Mouse (Mus musculus) Patski (cell line): ENCODE data around the gene Klc3. TPM values are rescaled to one million over a fixed set of nuclear protein-coding genes. Genes with fewer than 3 reads are reported as not detected.
A peak's percentile ranks its signal among the peaks of the same experiment; 100 is the strongest.

Experiments used
- ATAC-seq: fragments of 100-300 bp; one replicate; pipeline ENCODE4 v1.8.0; 2021
- CTCF ChIA-PET: fragments of 350-600 bp; sonication (Branson Sonifier 250); formaldehyde crosslinking; loops from one replicate; lab custom pipeline; 2022; ENCODE audit warnings: inconsistent platforms; lab: Charles Lee
- POLR2A ChIA-PET: fragments of 350-600 bp; sonication (Branson Sonifier 250); formaldehyde crosslinking; loops from one replicate; lab custom pipeline; 2022; ENCODE audit warnings: antibody characterized with exemption, inconsistent platforms; lab: Charles Lee
- DNase-seq: peaks from one replicate; pipeline ENCODE4 v3.0.0-alpha.2; 2011; ENCODE audit warnings: low read depth, low spot score
- H3K27me3 ChIP-seq: fragments of 371-371 bp; one replicate; pipeline ENCODE4 v1.5.1; 2021
- CTCF ChIP-seq: fragments of 100-300 bp; IDR thresholded peaks from one replicate; pipeline ENCODE4 v1.5.1; 2021
- in situ Hi-C: fragments of 300-500 bp; cut with MboI; formaldehyde crosslinking; loops from 3 replicates; pipeline ENCODE4 v1.11.1; 2018; ENCODE audit warnings: low pct_unique_long_range_greater_than_20kb, mixed read lengths
- polyA plus RNA-seq: library from polyadenylated mRNA; unstranded; gene quantifications from one replicate; pipeline ENCODE4 v1.2.3, GENCODE M21; 2021

Gene Klc3
- polyA plus RNA-seq, 1 experiment from 2014 or later, result 44.0 TPM

DNA sequence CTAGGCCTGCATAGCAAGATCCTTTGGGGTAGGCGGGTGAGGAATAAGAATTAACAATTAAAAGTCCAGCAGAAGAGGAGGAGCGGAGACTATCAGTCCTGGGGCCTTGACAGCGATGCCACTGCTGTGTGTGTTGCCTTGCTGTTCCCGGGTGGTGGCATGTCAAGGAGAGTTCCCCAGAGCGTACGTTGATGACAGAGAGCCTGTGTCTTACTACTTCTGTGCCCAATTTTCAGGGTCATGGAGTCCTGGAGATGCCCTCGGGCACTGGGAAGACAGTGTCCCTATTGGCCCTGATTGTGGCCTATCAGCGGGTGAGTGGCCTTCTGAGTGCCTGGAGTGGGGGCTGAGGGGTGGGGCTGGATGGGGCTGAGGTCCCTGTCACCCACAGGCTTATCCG is 20.2 kb downstream of the Klc3 start:
- in situ Hi-C loops, result no loop called here
- DNase-seq, result no peak
- H3K27me3 ChIP-seq, result no peaks in the 10 kb centered on the region
- no peak for ATAC-seq
- ChIA-PET CTCF (no interaction called here), POLR2A (no interaction called here)
- TF ChIP-seq CTCF, result no peak

DNA sequence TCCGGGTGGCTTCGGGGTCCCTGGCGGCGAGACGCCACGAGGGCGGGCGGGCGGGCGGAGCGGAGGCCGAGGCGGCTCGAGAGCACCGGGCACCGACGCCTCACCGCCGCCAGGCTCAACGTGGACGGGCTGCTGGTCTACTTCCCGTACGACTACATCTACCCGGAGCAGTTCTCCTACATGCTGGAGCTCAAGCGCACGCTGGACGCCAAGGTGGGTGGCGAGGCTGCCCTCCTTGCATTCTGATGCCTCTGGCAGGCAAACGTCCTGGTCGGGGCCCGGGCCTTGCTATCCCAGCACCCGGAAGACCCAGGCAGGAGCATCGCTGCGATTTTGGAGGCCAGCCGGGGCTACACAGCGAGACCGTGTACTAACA is 21.8 kb downstream of the Klc3 start:
- no peak for DNase-seq
- no peak for TF ChIP-seq CTCF
- ChIA-PET POLR2A (no interaction called here), CTCF (no interaction called here)
- H3K27me3 ChIP-seq, result no peaks in the 10 kb centered on the region
- in situ Hi-C loops, result no loop called here
- peak; percentile 40 for ATAC-seq

DNA sequence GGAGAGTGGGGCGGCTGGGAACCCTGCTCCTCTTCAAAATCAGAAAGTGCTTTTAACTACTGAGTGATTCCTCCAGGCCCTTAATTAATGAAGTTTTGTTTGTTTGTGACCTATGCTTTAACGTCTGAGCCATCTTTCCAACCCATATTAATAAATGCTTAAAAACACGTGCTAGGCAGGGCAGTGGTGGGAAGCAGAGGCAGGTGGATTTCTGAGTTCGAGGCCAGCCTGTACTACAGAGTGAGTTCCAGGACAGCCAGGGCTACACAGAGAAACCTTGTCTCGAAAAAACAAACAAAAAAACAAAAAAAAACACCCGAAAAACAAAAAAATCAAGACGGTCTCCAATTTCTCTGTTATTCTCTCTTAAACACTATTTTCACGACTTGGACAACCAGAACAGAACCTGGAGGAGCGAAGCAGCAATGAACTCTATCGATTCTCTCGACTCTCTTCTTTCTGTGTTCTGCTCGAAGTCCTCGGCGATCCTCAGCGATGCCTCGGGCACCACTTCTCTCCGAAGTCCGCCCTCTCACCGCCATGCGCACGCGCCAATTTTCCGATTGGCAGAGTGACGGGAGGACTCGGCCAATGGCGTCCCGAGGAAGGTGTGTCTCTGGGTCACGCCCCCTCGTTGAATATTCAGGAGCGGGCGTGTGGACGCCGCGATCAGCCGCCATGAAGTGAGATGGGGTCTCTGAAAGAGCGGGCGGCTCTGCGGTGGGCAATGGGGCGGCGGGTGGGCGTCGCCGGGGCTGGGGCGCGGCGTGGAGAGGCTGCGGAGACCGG is 22.3 kb downstream of the Klc3 start, which contains the start of gene Ercc2:
Ercc2 (plus strand) TSS at position 634 of the 789 bp plus-strand sequence.
- POLR2A ChIA-PET, result no interaction called here

DNA sequence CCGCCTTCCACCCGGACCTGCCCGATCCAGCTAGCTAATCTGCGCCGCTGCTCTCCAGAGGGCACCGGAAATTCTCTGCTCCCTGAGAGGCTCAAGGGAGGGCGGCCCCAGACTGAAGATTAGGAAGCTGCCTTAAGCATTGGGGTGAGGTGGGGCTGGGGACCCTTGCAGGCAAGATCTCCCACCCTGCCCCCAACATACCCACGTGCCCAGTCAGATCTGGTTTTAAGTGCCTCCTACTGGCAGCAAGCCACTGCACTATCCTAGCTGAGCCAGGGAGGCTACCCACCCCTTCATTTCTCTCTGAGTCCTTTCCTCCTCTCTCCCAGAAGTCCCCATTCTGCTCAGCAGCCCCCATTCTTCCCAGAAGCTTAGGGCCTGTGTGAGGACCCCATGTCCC is 25.9 kb downstream of the Klc3 start:
- ChIA-PET POLR2A (interaction anchor here (0.8 kb wide), 1 partner anchor 18 kb away, joined by 3 read pairs; no protein-coding TSS in a partner anchor), CTCF (interaction anchor here (5.0 kb wide), 1 partner anchor 16 kb away, joined by 38 read pairs; the partner anchor contains the start of genes Cd3eap and Ppp1r13l)
- H3K27me3 ChIP-seq, result no peaks in the 10 kb centered on the region
- DNase-seq (no peak), ATAC-seq (no peak)
- no peak for TF ChIP-seq CTCF
- in situ Hi-C loops, result no loop called here

More for the DNA sequence above, 22.3 kb downstream of the Klc3 start, which contains the start of gene Ercc2:
- ATAC-seq, result peak; percentile 87
- CTCF ChIA-PET, result interaction anchor here (0.8 kb wide), 1 partner anchor 18 kb away, joined by 6 read pairs; no protein-coding TSS in a partner anchor
- in situ Hi-C loops, result no loop called here
- no peak for TF ChIP-seq CTCF
- DNase-seq, result peak; percentile 86
- H3K27me3 ChIP-seq, result no peaks in the 10 kb centered on the region

DNA sequence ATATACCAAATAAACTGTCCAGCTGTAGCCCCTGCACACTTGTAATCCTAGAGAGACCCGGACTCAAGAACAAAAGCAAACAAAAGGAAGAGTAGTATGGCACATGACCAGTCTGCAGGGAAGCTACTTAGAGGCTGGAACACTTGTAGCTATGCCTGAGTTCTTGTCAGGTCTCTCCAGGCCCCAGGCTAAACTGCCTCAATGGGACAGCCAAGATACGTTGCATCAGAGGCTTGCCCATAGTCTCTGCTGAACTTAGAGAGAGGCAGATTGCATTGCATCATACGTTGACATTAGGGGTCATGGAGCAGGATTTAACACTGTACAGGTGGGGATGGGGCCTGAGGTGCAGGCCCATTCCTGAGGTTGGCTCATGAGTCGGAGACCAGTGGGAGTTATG is 27.9 kb downstream of the Klc3 start:
- CTCF ChIA-PET, result interaction anchor here (5.0 kb wide), 1 partner anchor 14 kb away, joined by 38 read pairs; the partner anchor contains the start of genes Cd3eap and Ppp1r13l
- in situ Hi-C loops, result no loop called here
- no peak for TF ChIP-seq CTCF
- ATAC-seq (no peak), DNase-seq (no peak)
- POLR2A ChIA-PET, result no interaction called here
- H3K27me3 ChIP-seq, result no peaks in the 10 kb centered on the region

DNA sequence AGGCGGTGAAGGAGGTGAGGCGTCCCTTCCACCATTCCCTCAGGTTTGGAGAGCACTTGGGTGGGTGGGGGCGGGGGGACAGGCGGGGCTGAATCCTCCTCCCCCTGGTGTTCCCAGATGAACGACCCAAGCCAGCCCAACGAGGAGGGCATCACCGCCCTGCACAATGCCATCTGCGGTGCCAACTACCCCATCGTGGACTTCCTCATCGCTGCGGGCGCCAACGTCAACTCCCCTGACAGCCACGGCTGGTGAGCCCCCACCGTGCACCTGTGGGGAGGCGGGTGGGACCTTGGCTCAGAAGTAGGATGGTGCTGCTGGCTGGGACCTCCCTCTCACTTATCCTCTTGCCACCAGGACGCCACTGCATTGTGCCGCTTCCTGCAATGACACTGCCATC is 28.5 kb downstream of the Klc3 start:
- ATAC-seq (no peak), DNase-seq (no peak)
- ChIA-PET CTCF (interaction anchor here (1.1 to 5.0 kb wide), 2 partner anchors 13 to 14 kb away, joined by 3 to 38 read pairs; partner anchors contain the start of genes Cd3eap and Ppp1r13l), POLR2A (no interaction called here)
- TF ChIP-seq CTCF, result no peak
- in situ Hi-C loops, result no loop called here
- H3K27me3 ChIP-seq, result no peaks in the 10 kb centered on the region

DNA sequence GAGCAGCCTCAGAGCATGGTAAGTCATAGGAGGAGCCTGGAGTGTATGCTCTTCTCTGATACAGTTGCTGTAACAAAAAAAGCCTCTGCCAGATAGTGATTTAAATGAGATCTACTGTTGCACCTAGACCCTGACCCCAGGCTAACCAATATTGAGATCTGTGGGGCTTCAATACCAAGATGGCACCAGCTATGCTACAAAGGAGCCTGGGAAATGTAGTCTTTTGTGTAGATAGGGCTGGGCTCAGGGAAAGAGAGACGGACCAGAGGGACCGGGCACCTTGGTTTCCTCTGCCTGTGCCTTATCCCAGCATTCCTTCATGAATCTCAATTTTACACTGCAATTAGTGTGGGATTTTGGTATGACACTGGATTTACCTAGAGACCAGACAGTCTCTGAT is 30.5 kb downstream of the Klc3 start:
- no peak for ATAC-seq
- H3K27me3 ChIP-seq, result no peaks in the 10 kb centered on the region
- no peak for TF ChIP-seq CTCF
- POLR2A ChIA-PET, result no interaction called here
- no peak for DNase-seq
- CTCF ChIA-PET, result no interaction called here
- in situ Hi-C loops, result no loop called here

DNA sequence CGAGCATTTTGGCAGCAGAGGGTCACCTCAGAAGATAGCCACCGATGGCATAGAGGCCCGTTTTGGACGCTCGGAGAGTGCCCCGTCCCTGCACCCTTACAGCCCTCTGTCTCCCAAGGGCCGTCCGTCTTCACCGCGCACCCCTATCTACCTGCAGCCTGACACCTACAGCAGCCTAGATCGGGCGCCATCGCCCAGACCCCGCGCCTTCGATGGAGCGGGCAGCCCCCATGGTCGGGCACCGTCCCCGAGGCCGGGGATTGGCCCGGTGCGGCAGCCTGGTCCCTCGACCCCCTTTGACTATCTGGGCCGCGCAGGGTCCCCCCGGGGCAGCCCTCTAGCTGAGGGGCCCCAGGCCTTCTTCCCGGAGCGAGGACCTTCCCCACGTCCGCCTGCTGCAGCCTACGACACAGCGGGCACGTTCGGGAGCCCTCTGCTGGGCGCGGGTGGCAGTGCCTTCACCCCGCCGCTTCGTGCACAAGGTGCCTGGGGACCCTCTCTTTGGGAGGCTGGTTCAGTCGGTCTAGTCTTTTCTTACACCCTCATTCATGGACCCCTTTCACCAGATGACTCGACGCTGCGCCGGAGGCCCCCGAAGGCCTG is 34.0 kb downstream of the Klc3 start:
- TF ChIP-seq CTCF, result no peak
- no peaks in the 10 kb centered on the region for H3K27me3 ChIP-seq
- CTCF ChIA-PET, result no interaction called here
- ATAC-seq, result no peak
- in situ Hi-C loops, result no loop called here
- POLR2A ChIA-PET, result no interaction called here
- DNase-seq, result no peak

DNA sequence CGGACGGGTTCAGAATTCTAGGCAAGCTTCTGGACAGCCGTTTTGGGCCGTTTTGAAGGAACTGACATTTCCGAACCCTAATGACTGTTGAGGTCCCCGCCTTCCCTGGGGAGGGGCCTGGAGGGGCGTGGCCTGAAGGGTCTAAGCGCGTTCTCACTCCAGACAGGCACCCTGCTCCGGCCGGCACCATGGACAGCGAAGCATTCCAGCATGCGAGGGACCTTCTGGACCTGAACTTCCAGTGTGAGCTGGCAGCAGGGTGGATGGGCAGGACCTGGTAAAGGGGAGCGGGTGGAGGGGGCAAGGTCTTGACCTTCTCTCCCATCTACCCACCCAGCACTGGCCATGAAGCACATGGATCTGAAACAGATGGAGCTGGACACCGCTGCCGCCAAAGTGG is 35.5 kb downstream of the Klc3 start:
- CTCF ChIA-PET, result no interaction called here
- TF ChIP-seq CTCF, result no peak
- in situ Hi-C loops, result no loop called here

DNA sequence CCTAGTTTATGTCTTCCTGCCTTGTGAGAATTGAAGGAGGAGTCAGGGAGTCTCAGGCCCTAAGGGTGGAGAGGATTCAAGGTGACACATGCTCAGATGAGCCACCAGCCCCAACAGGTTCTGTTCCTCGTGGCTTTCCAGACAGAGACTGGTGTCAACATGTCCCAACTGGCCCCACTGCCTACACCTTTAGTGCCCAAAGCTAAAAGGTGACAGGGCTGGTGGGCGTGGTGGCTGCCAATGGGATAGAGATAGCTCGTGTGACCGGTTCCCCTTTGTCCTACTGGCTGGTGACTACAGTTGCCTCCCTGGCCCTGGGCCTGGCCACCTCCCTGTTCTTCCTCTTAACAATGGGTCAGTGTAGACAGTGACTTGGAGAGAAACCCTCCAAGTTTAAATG is 38.5 kb downstream of the Klc3 start:
- ATAC-seq (no peak), DNase-seq (no peak)
- in situ Hi-C loops, result no loop called here
- POLR2A ChIA-PET, result no interaction called here
- TF ChIP-seq CTCF, result no peak
- H3K27me3 ChIP-seq, result no peaks in the 10 kb centered on the region
- CTCF ChIA-PET, result no interaction called here

More for the DNA sequence above, 35.5 kb downstream of the Klc3 start:
- DNase-seq (no peak), ATAC-seq (no peak)
- no peaks in the 10 kb centered on the region for H3K27me3 ChIP-seq
- POLR2A ChIA-PET, result no interaction called here

DNA sequence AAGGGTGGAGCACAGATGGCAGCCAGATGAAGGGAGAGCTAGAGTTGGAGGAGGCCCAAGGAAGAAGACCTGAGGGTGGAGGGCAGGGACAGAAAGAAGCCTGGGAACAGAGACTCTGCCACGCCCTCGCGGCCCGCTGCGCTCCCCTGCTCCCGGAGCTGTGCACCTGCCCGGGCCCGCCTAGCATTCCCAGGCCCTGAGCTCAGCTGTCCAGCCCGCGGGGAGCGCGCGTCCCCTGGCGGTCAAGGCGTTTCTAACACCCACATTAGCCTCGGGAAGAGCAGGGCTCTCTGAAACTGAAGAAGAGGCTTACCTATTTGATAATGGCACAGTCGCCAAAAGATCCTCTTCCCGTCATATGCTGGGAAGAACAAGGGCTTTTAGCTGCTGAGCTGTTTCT is 40.0 kb downstream of the Klc3 start:
- ChIA-PET CTCF (interaction anchor here (0.6 to 5.8 kb wide), 13 partner anchors 9 to 138 kb away, joined by 3 to 38 read pairs (median 3); partner anchors contain the start of gene Ckm), POLR2A (interaction anchor here (0.9 kb wide), 1 partner anchor 27 kb away, joined by 3 read pairs; no protein-coding TSS in a partner anchor)
- no peaks in the 10 kb centered on the region for H3K27me3 ChIP-seq
- TF ChIP-seq CTCF, result no peak
- ATAC-seq, result peak; percentile 33
- in situ Hi-C loops, result no loop called here
- DNase-seq, result no peak
